Mouse (Mus musculus): ENCODE data around the gene Abca8b. TPM values are rescaled to one million over a fixed set of nuclear protein-coding genes. Genes with fewer than 3 reads are reported as not detected.

Gene Abca8b
- polyA plus RNA-seq, 1 experiment from 2014 or later, result 1.1 TPM

DNA sequence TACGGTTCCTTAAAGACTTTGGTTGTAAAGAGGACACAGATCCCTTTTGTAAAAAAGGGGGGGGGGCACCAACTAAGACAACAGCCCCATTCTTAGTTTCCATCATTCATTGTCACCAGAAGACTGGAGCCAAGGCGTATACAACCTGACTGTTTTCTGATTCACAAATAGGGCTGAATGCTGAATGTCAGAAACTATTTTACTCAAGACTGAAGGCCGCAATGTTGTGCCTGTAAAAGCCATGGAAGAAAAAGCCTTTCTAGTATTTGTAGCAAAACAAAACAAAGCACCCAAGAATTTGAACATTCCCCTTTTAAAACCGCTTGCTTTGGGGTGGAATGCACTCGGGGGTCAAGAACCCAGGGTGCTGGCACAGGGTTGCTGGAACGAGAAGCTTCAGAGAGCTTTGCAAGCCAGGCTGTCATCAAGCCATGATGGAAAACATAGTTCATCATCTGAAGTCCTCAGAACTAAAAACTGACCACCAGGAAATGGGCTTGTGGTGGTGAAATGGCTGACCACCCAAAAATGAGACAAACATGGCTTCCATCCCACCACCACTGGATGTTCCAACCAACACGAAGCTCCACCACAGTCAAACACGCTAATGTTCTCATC, 104.2 kb downstream of the Abca8b start:
- no peak overlapping the region for H3K27ac ChIP-seq (ENCODE audit: low read length)
- H3K4me1 ChIP-seq (ENCODE audit: control insufficient read depth, insufficient read depth, low read length), result no peaks in the 10 kb centered on the region
- WGBS, result 79% methylated on average over 8 of the region's 8 CpGs
- no peak for ATAC-seq (replicated peaks; ENCODE audit: extremely low read depth, insufficient read depth, low FRiP score)
- H3K9ac ChIP-seq (ENCODE audit: low read length), result no peak overlapping the region
- no peak overlapping the region for H3K4me3 ChIP-seq (ENCODE audit: low read length)
- no peaks in the 10 kb centered on the region for H3K36me3 ChIP-seq (ENCODE audit: control insufficient read depth, insufficient read depth)
- H3K4me2 ChIP-seq (ENCODE audit: low read depth, low read length), result no peak overlapping the region
- no peaks in the 10 kb centered on the region for H3K9me3 ChIP-seq (replicated peaks; ENCODE audit: control insufficient read depth, low read length)
- no peaks in the 10 kb centered on the region for H3K27me3 ChIP-seq (ENCODE audit: control insufficient read depth, insufficient read depth, low read length)

DNA sequence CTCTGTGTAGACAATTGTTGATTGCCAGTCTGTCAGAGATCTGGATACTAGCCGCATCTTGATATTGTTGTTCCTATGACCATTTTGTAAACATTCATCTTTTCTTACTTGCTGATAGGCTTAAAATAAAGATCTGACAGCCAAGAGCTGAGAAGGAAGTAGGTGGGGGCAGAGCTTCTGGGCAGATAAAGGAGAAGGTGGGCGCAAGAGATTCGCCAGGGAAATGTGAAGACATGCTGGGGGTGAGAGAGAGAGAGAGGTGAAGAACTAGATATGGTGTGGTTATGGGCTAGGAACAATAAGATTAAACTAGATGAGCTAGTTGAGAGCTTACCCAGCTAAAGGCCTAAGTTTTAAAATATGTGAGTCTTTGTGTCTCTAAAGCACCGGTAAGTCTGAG, 106.0 kb downstream of the Abca8b start:
- no peak overlapping the region for H3K4me2 ChIP-seq (ENCODE audit: low read depth, low read length)
- H3K36me3 ChIP-seq (ENCODE audit: control insufficient read depth, insufficient read depth), result no peaks in the 10 kb centered on the region
- ATAC-seq (replicated peaks; ENCODE audit: extremely low read depth, insufficient read depth, low FRiP score), result no peak
- 77% methylated on average over 4 of the region's 4 CpGs for WGBS
- no peak overlapping the region for H3K4me3 ChIP-seq (ENCODE audit: low read length)
- H3K9me3 ChIP-seq (replicated peaks; ENCODE audit: control insufficient read depth, low read length), result no peaks in the 10 kb centered on the region
- H3K27me3 ChIP-seq (ENCODE audit: control insufficient read depth, insufficient read depth, low read length), result no peaks in the 10 kb centered on the region
- H3K27ac ChIP-seq (ENCODE audit: low read length), result no peak overlapping the region
- no peak overlapping the region for H3K9ac ChIP-seq (ENCODE audit: low read length)
- H3K4me1 ChIP-seq (ENCODE audit: control insufficient read depth, insufficient read depth, low read length), result no peaks in the 10 kb centered on the region

DNA sequence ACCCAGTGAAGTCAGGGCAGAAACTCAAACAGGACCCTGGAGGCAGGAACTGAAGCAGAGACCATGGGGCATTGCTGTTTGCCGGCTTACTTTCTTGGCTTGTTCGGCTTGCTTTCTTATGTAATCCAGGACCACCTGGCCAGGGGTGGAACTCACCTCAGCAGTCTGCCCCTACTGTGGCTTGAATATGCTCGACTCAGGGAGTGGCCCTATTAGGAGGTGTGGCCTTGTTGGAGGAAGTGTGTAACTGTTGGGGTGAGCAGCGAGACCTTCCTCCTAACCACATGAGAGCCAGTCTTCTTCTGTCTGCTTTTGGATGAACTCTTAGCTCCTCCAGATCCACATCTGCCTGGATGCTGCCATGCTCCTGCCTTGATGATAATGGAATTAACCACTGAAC, 108.9 kb downstream of the Abca8b start:
- Histone ChIP-seq H3K9ac (ENCODE audit: low read length) (no peak overlapping the region), H3K27me3 (ENCODE audit: control insufficient read depth, insufficient read depth, low read length) (no peaks in the 10 kb centered on the region), H3K36me3 (ENCODE audit: control insufficient read depth, insufficient read depth) (no peaks in the 10 kb centered on the region), H3K4me3 (ENCODE audit: low read length) (no peak overlapping the region), H3K9me3 (replicated peaks; ENCODE audit: control insufficient read depth, low read length) (no peaks in the 10 kb centered on the region), H3K4me1 (ENCODE audit: control insufficient read depth, insufficient read depth, low read length) (no peaks in the 10 kb centered on the region), H3K27ac (ENCODE audit: low read length) (no peak overlapping the region), H3K4me2 (ENCODE audit: low read depth, low read length) (no peak overlapping the region)
- ATAC-seq (replicated peaks; ENCODE audit: extremely low read depth, insufficient read depth, low FRiP score), result no peak
- WGBS, result 83% methylated on average over 4 of the region's 4 CpGs

DNA sequence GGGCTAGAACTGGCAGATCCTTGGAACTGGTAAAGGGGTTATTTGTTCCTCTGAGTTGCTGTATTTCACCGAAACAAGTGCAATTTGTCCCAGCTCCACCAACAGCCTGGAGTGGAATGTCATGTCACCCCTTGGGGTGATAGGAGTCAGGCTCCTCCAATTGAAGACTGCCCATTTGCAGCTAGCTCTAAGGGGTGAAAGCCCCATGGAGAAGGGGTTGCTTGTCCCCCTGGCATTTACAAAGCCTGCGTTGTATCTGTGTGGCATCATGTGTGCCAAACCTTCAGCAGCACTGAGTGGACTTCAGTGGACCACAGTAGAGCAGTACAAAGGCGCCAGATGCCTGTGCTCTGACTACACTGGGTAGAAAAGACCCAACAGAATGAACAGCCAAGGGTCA, 110.1 kb downstream of the Abca8b start:
- Histone ChIP-seq H3K4me1 (ENCODE audit: control insufficient read depth, insufficient read depth, low read length) (no peaks in the 10 kb centered on the region), H3K9me3 (replicated peaks; ENCODE audit: control insufficient read depth, low read length) (no peaks in the 10 kb centered on the region), H3K4me2 (ENCODE audit: low read depth, low read length) (no peak overlapping the region), H3K4me3 (ENCODE audit: low read length) (no peak overlapping the region), H3K27ac (ENCODE audit: low read length) (no peak overlapping the region), H3K9ac (ENCODE audit: low read length) (no peak overlapping the region), H3K36me3 (ENCODE audit: control insufficient read depth, insufficient read depth) (no peaks in the 10 kb centered on the region), H3K27me3 (ENCODE audit: control insufficient read depth, insufficient read depth, low read length) (no peaks in the 10 kb centered on the region)
- ATAC-seq (replicated peaks; ENCODE audit: extremely low read depth, insufficient read depth, low FRiP score), result no peak
- WGBS, result 82% methylated on average over 3 of the region's 3 CpGs

DNA sequence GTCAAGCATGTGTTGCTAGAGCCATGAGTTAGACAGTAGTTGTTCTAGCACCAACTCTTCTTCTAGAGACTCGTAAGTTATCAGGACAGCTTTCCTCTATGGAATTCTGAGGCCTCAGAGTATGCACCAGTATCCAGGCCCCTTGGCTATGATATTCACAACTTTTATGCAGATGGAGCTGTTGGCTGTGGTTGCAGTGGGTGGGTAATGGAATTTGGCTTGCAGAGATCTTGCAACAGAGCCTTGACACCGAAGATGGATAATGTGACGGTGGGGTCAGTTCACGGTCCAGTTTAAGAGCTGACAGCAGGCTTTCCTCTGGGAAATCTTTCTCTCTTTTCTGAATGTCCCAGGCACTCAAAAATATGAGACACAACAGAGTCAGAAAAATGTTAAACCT, 110.8 kb downstream of the Abca8b start:
- no peaks in the 10 kb centered on the region for H3K9me3 ChIP-seq (replicated peaks; ENCODE audit: control insufficient read depth, low read length)
- no peaks in the 10 kb centered on the region for H3K36me3 ChIP-seq (ENCODE audit: control insufficient read depth, insufficient read depth)
- H3K27me3 ChIP-seq (ENCODE audit: control insufficient read depth, insufficient read depth, low read length), result no peaks in the 10 kb centered on the region
- H3K9ac ChIP-seq (ENCODE audit: low read length), result no peak overlapping the region
- 53% methylated on average over 4 of the region's 4 CpGs for WGBS
- H3K4me3 ChIP-seq (ENCODE audit: low read length), result no peak overlapping the region
- H3K4me1 ChIP-seq (ENCODE audit: control insufficient read depth, insufficient read depth, low read length), result no peaks in the 10 kb centered on the region
- ATAC-seq (replicated peaks; ENCODE audit: extremely low read depth, insufficient read depth, low FRiP score), result no peak; the same call in 1 of the 2 replicates
- H3K4me2 ChIP-seq (ENCODE audit: low read depth, low read length), result no peak overlapping the region
- peak overlapping the region; percentile 53; the same call in 1 of the 2 replicates for H3K27ac ChIP-seq (ENCODE audit: low read length)

DNA sequence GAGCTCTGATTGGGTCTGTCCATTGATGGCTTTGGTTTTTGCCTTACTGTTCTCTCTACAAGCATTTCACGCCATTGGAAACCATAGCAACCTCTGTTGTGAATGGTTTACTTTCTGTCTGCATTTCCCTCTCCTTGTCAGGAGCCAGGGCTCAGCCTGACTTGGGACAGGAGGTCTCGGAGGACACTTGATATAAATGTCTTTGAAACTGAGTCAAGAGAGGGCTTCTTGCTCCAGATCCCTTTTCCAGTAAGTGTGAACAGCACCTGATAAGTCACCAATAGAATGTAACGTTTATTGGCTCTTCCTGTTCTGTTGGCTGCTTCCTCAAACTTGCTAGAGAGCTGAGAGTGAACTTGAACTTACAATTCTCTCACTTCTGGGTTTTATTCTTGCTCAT, 111.5 kb downstream of the Abca8b start:
- H3K27ac ChIP-seq (ENCODE audit: low read length), result peak overlapping the region; percentile 53; the same call in 1 of the 2 replicates
- ATAC-seq (replicated peaks; ENCODE audit: extremely low read depth, insufficient read depth, low FRiP score), result 0 out of 2 replicates have a peak, but pooled peaks have one; percentile 37
- H3K27me3 ChIP-seq (ENCODE audit: control insufficient read depth, insufficient read depth, low read length), result no peaks in the 10 kb centered on the region
- no peak overlapping the region for H3K9ac ChIP-seq (ENCODE audit: low read length)
- no peak overlapping the region for H3K4me2 ChIP-seq (ENCODE audit: low read depth, low read length)
- 32% methylated on average over 3 of the region's 3 CpGs for WGBS
- H3K4me1 ChIP-seq (ENCODE audit: control insufficient read depth, insufficient read depth, low read length), result no peaks in the 10 kb centered on the region
- H3K36me3 ChIP-seq (ENCODE audit: control insufficient read depth, insufficient read depth), result no peaks in the 10 kb centered on the region
- no peak overlapping the region for H3K4me3 ChIP-seq (ENCODE audit: low read length)
- no peaks in the 10 kb centered on the region for H3K9me3 ChIP-seq (replicated peaks; ENCODE audit: control insufficient read depth, low read length)

Other genes starting within 250 kb of the Abca8b start
- gene 1700012B07Rik, start 167.8 kb downstream of the Abca8b start, polyA plus RNA-seq (2015; fragmentation: Nextera tagmentation; extraction: Ambion mirVana), result not detected in 2 replicates
- gene Abca8a, start 100.1 kb upstream of the Abca8b start, polyA plus RNA-seq (2015; fragmentation: Nextera tagmentation; extraction: Ambion mirVana), result 5.9 and 6.4 TPM in 2 replicates
- gene Abca9, start 172.4 kb upstream of the Abca8b start, polyA plus RNA-seq (2015; fragmentation: Nextera tagmentation; extraction: Ambion mirVana), result 3.5 and 4.1 TPM in 2 replicates